Mouse (Mus musculus) neutrophil, adult 83 days (primary cell): ENCODE results near the gene Fam19a1. TPM values are rescaled to one million over a fixed set of nuclear protein-coding genes. Genes with fewer than 3 reads are reported as not detected.

Experiments
- total RNA-seq, 2 experiments: library from RNA; stranded (reverse); gene quantifications; one replicate each; pipeline ENCODE4 v1.2.4; 2023

Fam19a1 gene
- total RNA-seq = not detected

DNA sequence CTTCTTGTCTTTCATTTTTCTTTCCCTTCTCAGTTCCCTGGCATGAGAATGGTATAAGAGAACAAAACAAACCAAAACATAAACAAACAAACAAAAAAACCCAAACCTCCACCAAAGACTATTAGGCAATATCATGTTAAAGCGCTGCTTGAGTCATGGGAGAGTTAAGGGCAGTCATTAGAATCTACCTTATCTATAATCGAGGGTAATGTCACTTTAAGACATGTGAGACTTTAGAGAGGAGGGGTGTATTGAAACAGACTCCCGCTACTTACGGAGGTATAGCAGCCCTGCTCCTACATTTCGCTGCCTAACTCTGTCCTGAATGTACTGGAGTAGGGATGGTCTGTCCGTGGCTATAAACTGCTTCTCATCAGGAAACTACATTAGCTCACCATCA is at the start of gene Fam19a1:
Gene Fam19a1, plus strand, starts transcription at position 301 of the 400 bp plus-strand sequence.

DNA sequence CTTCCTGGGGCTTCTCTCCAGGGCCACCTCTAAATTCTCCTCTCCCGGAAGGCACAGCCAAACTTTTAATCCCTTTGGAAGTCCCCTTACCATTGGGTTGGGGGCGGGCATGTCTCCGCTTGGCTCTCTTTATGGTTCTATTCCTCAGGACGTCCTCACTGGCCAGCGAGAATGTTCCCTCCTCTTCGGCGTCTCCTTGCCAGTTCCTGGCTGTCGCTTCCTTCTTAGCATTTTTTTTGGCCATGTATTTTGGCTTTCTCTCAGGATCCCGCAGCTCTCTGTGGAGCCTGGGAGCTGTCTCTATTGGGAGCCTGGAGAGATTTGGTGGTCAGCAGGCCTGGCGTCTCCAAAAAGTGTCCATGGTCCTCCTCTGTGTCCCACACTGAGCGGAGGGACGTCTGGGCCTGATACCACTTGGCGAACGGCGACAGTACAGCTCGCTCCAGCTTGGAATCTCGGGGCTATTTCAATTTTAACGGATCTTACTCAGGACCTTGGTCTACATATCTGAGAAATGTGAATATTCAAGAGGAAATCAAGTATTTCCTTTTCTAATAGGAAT is 52.9 kb downstream of the Fam19a1 start, which contains the start of gene 1700123L14Rik:
Gene 1700123L14Rik, minus strand, starts transcription at position 426 of the 562 bp plus-strand sequence.

Other genes starting within 250 kb of the Fam19a1 start
- gene 1700123L14Rik, start 53.1 kb downstream of the Fam19a1 start, total RNA-seq = not detected